Mouse (Mus musculus) megakaryocyte, embryonic 14.5 days (primary cell): ENCODE results near the gene Ppp1ca.

ENCODE experiments used
- FLI1 ChIP-seq: IDR thresholded peaks from 2 replicates; pipeline ENCODE4 v1.6.1; 2012; ENCODE audit warnings: low read length, inconsistent platforms, mixed read lengths
- GATA1 ChIP-seq: IDR thresholded peaks from 3 replicates; pipeline ENCODE4 v1.6.1; 2012; ENCODE audit warnings: mixed read lengths, low read length, inconsistent platforms, borderline replicate concordance

- TF ChIP-seq GATA1: no peak
- no peak for TF ChIP-seq FLI1
These were observed 22.4 kb downstream of the Ppp1ca start, which contains the start of the genes Clcf1 and AC109138.7 for GRCm38 (mm10) chr19:4214071-4214770.
